Mouse (Mus musculus): ENCODE measurements around the gene Cyp4a12b.
"Not testable (repeated sequence)": the region's sequence is repeated elsewhere in the genome, so short reads cannot be mapped to it uniquely, and the experiment has no call there.

The Cyp4a12b gene

GRCm38 (mm10) chr4:115411324-115411723, at the start of gene Cyp4a12b:
TSS of gene Cyp4a12b (plus strand) at chr4:115411624.
- DNase-seq, result not testable (repeated sequence)

- DNase-seq, result not testable (repeated sequence)
Measured at GRCm38 (mm10) chr4:115365624-115366023, 45.8 kb upstream of the Cyp4a12b start.

- not testable (repeated sequence) for DNase-seq
Measured at GRCm38 (mm10) chr4:115368067-115368466, 43.4 kb upstream of the Cyp4a12b start.

GRCm38 (mm10) chr4:115396256-115396655, 15.2 kb upstream of the Cyp4a12b start:
- DNase-seq, result not testable (repeated sequence)

- DNase-seq, result not testable (repeated sequence)
Measured at GRCm38 (mm10) chr4:115396950-115397349, 14.5 kb upstream of the Cyp4a12b start.

- no peak for DNase-seq
Measured at GRCm38 (mm10) chr4:115450577-115451137, 39.2 kb downstream of the Cyp4a12b start.

GRCm38 (mm10) chr4:115452304-115452703, 40.9 kb downstream of the Cyp4a12b start, which contains the start of gene Cyp4a30b:
TSS of gene Cyp4a30b (plus strand) at chr4:115452604.
- DNase-seq, result no peak

- DNase-seq, result not testable (repeated sequence)
Measured at GRCm38 (mm10) chr4:115473585-115473984, 62.2 kb downstream of the Cyp4a12b start.

- not testable (repeated sequence) for DNase-seq
Measured at GRCm38 (mm10) chr4:115476051-115476450, 64.6 kb downstream of the Cyp4a12b start.

- DNase-seq, result no peak
Measured at GRCm38 (mm10) chr4:115481006-115481652, 69.7 kb downstream of the Cyp4a12b start.
